Mouse (Mus musculus) urinary bladder, postnatal 14 days (tissue): Measurements from ENCODE around the gene Fbxw11.
"Not testable (repeated sequence)": the region's sequence is repeated elsewhere in the genome, so short reads cannot be mapped to it uniquely, and the experiment has no call there.

ENCODE experiments used
- DNase-seq: peaks from one replicate; pipeline ENCODE4 v3.0.0; 2021; ENCODE audit warnings: low spot score

The Fbxw11 gene

GRCm38 (mm10) chr11:32708739-32709501 is 66.4 kb downstream of the Fbxw11 start:
- DNase-seq = no peak

- peak; percentile 50 for DNase-seq
These were observed 67.0 kb downstream of the Fbxw11 start for GRCm38 (mm10) chr11:32709563-32709962.

GRCm38 (mm10) chr11:32714230-32714629 is 71.7 kb downstream of the Fbxw11 start:
- no peak for DNase-seq

- no peak for DNase-seq
These were observed 72.4 kb downstream of the Fbxw11 start for GRCm38 (mm10) chr11:32714896-32715295.

- DNase-seq = no peak
These were observed 73.0 kb downstream of the Fbxw11 start for GRCm38 (mm10) chr11:32715495-32715894.

GRCm38 (mm10) chr11:32715970-32716369 is 73.4 kb downstream of the Fbxw11 start:
- DNase-seq = no peak

GRCm38 (mm10) chr11:32716876-32717275 is 74.4 kb downstream of the Fbxw11 start:
- no peak for DNase-seq

GRCm38 (mm10) chr11:32717711-32718110 is 75.2 kb downstream of the Fbxw11 start:
- not testable (repeated sequence) for DNase-seq

GRCm38 (mm10) chr11:32718371-32718770 is 75.8 kb downstream of the Fbxw11 start:
- DNase-seq = no peak

GRCm38 (mm10) chr11:32718979-32719378 is 76.5 kb downstream of the Fbxw11 start:
- DNase-seq = no peak

- no peak for DNase-seq
These were observed 80.1 kb downstream of the Fbxw11 start for GRCm38 (mm10) chr11:32722653-32723052.

- DNase-seq = no peak
These were observed 80.8 kb downstream of the Fbxw11 start for GRCm38 (mm10) chr11:32723287-32723686.

GRCm38 (mm10) chr11:32725171-32725570 is 82.6 kb downstream of the Fbxw11 start:
- no peak for DNase-seq

GRCm38 (mm10) chr11:32732467-32732866 is 89.9 kb downstream of the Fbxw11 start:
- peak; percentile 20 for DNase-seq

GRCm38 (mm10) chr11:32733195-32733594 is 90.7 kb downstream of the Fbxw11 start:
- no peak for DNase-seq

GRCm38 (mm10) chr11:32736371-32736770 is 93.8 kb downstream of the Fbxw11 start:
- DNase-seq = no peak

GRCm38 (mm10) chr11:32737729-32738128 is 95.2 kb downstream of the Fbxw11 start:
- no peak for DNase-seq

GRCm38 (mm10) chr11:32743891-32744290 is 101.4 kb downstream of the Fbxw11 start:
- DNase-seq = no peak

- DNase-seq = no peak
These were observed 101.9 kb downstream of the Fbxw11 start for GRCm38 (mm10) chr11:32744463-32744862.

- no peak for DNase-seq
These were observed 102.9 kb downstream of the Fbxw11 start for GRCm38 (mm10) chr11:32745466-32745865.

GRCm38 (mm10) chr11:32746036-32746435 is 103.5 kb downstream of the Fbxw11 start:
- DNase-seq = no peak

- no peak for DNase-seq
These were observed 104.0 kb downstream of the Fbxw11 start for GRCm38 (mm10) chr11:32746475-32746874.

- DNase-seq = no peak
These were observed 106.3 kb downstream of the Fbxw11 start for GRCm38 (mm10) chr11:32748800-32749199.
